Mouse (Mus musculus): Measurements from ENCODE around the gene Trrap. TPM values are rescaled to one million over a fixed set of nuclear protein-coding genes. Genes with fewer than 3 reads are reported as not detected.

The Trrap gene
- polyA plus RNA-seq, 2 experiments, result 11.7 to 20.4 TPM

DNA sequence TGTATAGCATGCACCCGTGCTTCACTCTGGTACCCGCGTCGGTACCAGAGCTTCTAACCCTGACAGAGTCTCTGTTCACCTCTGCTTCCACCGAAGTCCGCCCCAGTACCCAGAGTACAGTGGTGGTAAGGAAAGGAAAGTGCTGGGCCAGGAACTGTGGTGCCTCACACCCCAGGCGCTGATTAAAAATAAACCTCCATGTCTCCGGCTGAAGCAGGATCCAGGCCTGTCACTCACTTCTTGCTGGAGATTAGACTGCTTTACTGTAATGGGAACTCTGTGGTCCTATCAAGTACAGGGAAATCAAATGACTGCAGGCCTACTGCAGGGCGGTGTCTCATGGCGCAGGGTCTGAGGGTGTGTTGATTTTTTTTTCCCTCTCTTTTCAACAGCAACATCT lies 39.4 kb downstream of the Trrap start:
- H3K9ac ChIP-seq (replicated peaks), result no peak overlapping the region
- H3K27me3 ChIP-seq (ENCODE audit: control insufficient read depth, insufficient read depth, low read length), result no peaks in the 10 kb centered on the region
- no peak for ATAC-seq (ENCODE audit: insufficient read depth)
- H3K9me3 ChIP-seq (ENCODE audit: control insufficient read depth, low read length), result no peaks in the 10 kb centered on the region
- H3K4me3 ChIP-seq (ENCODE audit: insufficient read depth in 1 of 2, low read depth in 2 of 2, low read length in 2 of 2), result no peak overlapping the region
- H3K4me1 ChIP-seq (replicated peaks; ENCODE audit: control insufficient read depth in 2 of 2, insufficient read depth in 2 of 2, low read length in 1 of 2), result no peaks in the 10 kb centered on the region; a peak in 1 of 4 replicates
- H3K27ac ChIP-seq, result no peak overlapping the region
- TF ChIP-seq EP300 (IDR thresholded peaks at IDR 0.05; ENCODE audit: low read depth) (no peak), CTCF (IDR thresholded peaks at IDR 0.05; ENCODE audit: low read depth) (no peak)
- peaks cover 21% of the 10 kb centered on the region for H3K36me3 ChIP-seq (replicated peaks; ENCODE audit: control insufficient read depth, insufficient read depth, low read depth)
- WGBS (ENCODE audit: insufficient replicate concordance), result 81% methylated on average over 10 of the region's 10 CpGs
- H3K4me2 ChIP-seq (ENCODE audit: low read depth), result no peak overlapping the region
- DNase-seq (ENCODE audit: low read depth in 3 of 3, low spot score in 3 of 3), result no peak

DNA sequence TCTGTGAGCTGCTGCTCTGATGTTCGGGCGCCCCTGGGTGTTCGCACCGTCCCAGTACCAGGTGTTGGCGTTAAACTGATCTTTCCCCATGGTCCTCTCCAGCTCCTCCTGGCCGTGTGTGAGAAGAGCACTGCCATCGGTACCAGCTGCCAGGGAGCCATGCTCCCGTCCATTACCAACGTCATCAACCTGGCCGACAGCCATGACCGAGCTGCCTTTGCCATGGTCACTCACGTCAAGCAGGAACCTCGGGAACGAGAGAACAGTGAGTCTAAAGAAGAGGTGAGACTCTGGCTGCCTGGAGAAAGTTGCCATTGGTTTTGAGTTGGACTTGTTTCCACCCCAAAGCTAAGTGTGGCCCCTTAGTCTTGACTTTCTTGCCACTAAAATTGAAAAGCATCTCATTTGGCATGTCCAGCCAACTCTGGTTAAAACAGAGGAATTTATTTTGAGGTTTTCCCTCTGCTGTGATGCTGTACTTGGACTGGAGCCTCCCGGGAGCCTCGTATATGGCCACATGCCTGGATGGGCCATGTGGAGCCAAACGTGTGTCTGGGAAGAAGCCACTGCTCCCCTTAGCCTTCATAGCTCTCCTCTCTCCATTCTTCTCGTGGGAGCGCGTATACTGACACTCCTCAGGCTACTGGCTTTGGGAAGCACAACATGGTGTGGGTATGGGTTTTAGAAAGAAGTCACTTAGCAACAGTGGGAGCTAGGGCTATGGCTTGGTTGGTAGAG lies 61.0 kb downstream of the Trrap start:
- H3K9ac ChIP-seq (replicated peaks), result no peak overlapping the region
- DNase-seq (ENCODE audit: low read depth in 3 of 3, low spot score in 3 of 3) (no peak), ATAC-seq (ENCODE audit: insufficient read depth) (no peak)
- H3K4me2 ChIP-seq (ENCODE audit: low read depth), result no peak overlapping the region
- WGBS (ENCODE audit: insufficient replicate concordance), result 84% methylated on average over 20 of the region's 20 CpGs
- H3K27me3 ChIP-seq (ENCODE audit: control insufficient read depth, insufficient read depth, low read length), result no peaks in the 10 kb centered on the region
- no peak overlapping the region for H3K4me3 ChIP-seq (ENCODE audit: insufficient read depth in 1 of 2, low read depth in 2 of 2, low read length in 2 of 2)
- H3K9me3 ChIP-seq (ENCODE audit: control insufficient read depth, low read length), result no peaks in the 10 kb centered on the region
- TF ChIP-seq CTCF (IDR thresholded peaks at IDR 0.05; ENCODE audit: low read depth), result no peak
- no peak for TF ChIP-seq EP300 (IDR thresholded peaks at IDR 0.05; ENCODE audit: low read depth)
- H3K4me1 ChIP-seq (replicated peaks; ENCODE audit: control insufficient read depth in 2 of 2, insufficient read depth in 2 of 2, low read length in 1 of 2), result no peaks in the 10 kb centered on the region
- H3K27ac ChIP-seq, result no peak overlapping the region
- H3K36me3 ChIP-seq (replicated peaks; ENCODE audit: control insufficient read depth, insufficient read depth, low read depth), result peaks cover 40% of the 10 kb centered on the region

DNA sequence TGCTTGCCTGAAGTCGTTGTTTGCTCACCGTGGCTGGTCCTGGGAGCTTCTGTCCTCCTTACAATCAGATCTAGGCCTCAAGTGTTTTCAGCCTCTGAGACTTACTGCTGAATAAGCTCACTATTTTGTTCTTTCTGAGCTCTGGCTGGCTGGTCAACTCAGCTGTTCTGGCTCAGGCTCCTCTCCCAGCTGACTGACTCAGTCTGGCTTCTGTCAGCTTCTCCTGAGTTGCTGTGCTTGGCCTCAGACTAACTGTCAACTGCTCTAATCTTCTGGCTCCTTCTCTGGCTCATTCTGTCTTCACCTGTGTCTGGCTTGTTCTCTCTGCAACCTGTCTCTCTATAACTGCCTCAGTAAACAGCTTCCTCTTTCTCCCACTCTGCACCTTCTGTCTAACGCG lies 62.1 kb downstream of the Trrap start:
- Histone ChIP-seq H3K4me2 (ENCODE audit: low read depth) (no peak overlapping the region), H3K9me3 (ENCODE audit: control insufficient read depth, low read length) (no peaks in the 10 kb centered on the region), H3K27ac (no peak overlapping the region), H3K4me3 (ENCODE audit: insufficient read depth in 1 of 2, low read depth in 2 of 2, low read length in 2 of 2) (no peak overlapping the region), H3K36me3 (replicated peaks; ENCODE audit: control insufficient read depth, insufficient read depth, low read depth) (peaks cover 36% of the 10 kb centered on the region), H3K27me3 (ENCODE audit: control insufficient read depth, insufficient read depth, low read length) (no peaks in the 10 kb centered on the region), H3K9ac (replicated peaks) (no peak overlapping the region), H3K4me1 (replicated peaks; ENCODE audit: control insufficient read depth in 2 of 2, insufficient read depth in 2 of 2, low read length in 1 of 2) (no peaks in the 10 kb centered on the region)
- no peak for TF ChIP-seq EP300 (IDR thresholded peaks at IDR 0.05; ENCODE audit: low read depth)
- no peak for TF ChIP-seq CTCF (IDR thresholded peaks at IDR 0.05; ENCODE audit: low read depth)
- DNase-seq (ENCODE audit: low read depth in 3 of 3, low spot score in 3 of 3), result no peak
- 83% methylated on average over 4 of the region's 4 CpGs for WGBS (ENCODE audit: insufficient replicate concordance)
- ATAC-seq (ENCODE audit: insufficient read depth), result no peak

DNA sequence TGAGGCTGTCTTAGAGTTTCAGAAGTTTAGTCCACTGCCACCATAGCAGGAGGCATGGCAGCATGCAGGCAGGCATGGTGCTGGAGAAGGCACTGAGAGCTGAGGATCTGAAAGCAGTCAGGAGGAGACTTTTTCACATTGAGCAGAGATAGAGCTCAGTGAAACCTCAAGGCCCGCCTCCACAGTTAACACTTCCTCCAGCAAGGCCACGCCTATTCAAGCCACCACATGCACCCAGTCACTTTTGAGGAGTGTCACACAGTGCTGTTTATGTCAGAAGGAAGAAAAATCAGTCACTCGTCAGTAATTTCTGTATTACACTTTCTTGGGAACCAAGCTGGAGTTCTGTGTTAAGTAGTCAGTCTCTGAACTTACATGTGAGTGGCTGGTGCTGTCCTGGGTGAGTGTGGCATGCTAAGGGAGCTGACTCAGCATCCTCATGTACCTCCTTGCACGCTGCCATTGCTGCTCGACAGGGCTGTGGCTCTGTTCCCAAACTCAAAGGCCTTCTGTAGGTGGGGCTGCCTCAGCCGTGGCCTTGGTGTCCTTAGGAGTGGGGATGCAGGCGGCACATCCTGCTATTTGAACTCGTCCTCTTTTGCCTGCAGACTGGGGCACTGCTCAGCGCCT lies 64.4 kb downstream of the Trrap start:
- Histone ChIP-seq H3K4me1 (replicated peaks; ENCODE audit: control insufficient read depth in 2 of 2, insufficient read depth in 2 of 2, low read length in 1 of 2) (no peaks in the 10 kb centered on the region), H3K4me2 (ENCODE audit: low read depth) (no peak overlapping the region), H3K27me3 (ENCODE audit: control insufficient read depth, insufficient read depth, low read length) (no peaks in the 10 kb centered on the region), H3K36me3 (replicated peaks; ENCODE audit: control insufficient read depth, insufficient read depth, low read depth) (peaks cover 38% of the 10 kb centered on the region), H3K27ac (no peak overlapping the region), H3K9me3 (ENCODE audit: control insufficient read depth, low read length) (no peaks in the 10 kb centered on the region), H3K4me3 (ENCODE audit: insufficient read depth in 1 of 2, low read depth in 2 of 2, low read length in 2 of 2) (no peak overlapping the region), H3K9ac (replicated peaks) (no peak overlapping the region)
- TF ChIP-seq CTCF (IDR thresholded peaks at IDR 0.05; ENCODE audit: low read depth) (no peak), EP300 (IDR thresholded peaks at IDR 0.05; ENCODE audit: low read depth) (no peak)
- ATAC-seq (ENCODE audit: insufficient read depth), result 0 out of 2 replicates have a peak, but pooled peaks have one; percentile 26
- WGBS (ENCODE audit: insufficient replicate concordance), result 69% methylated on average over 9 of the region's 9 CpGs
- no peak for DNase-seq (ENCODE audit: low read depth in 3 of 3, low spot score in 3 of 3)

DNA sequence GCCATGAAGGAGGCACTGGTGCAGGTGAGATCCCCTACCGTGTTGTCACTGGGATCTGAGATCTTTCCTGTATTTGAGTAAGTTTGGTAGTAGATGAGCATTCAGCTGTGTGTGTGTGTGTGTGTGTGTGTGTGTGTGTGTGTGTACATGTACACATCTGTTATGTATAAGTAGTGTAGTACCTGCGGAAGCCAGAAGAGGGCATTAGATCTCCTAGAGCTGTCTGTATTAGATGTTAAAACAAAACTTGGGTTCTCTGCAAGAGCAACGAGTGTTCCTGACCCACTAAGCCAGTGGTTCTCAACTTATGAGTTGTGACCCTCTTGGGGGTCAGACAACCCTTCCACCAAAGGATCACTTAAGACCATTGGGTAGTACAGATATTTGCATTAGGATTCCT lies 68.6 kb downstream of the Trrap start:
- Histone ChIP-seq H3K9ac (replicated peaks) (no peak overlapping the region), H3K9me3 (ENCODE audit: control insufficient read depth, low read length) (no peaks in the 10 kb centered on the region), H3K4me1 (replicated peaks; ENCODE audit: control insufficient read depth in 2 of 2, insufficient read depth in 2 of 2, low read length in 1 of 2) (no peaks in the 10 kb centered on the region), H3K36me3 (replicated peaks; ENCODE audit: control insufficient read depth, insufficient read depth, low read depth) (peaks cover 31% of the 10 kb centered on the region), H3K27me3 (ENCODE audit: control insufficient read depth, insufficient read depth, low read length) (no peaks in the 10 kb centered on the region), H3K4me2 (ENCODE audit: low read depth) (no peak overlapping the region), H3K27ac (no peak overlapping the region), H3K4me3 (ENCODE audit: insufficient read depth in 1 of 2, low read depth in 2 of 2, low read length in 2 of 2) (no peak overlapping the region)
- TF ChIP-seq CTCF (IDR thresholded peaks at IDR 0.05; ENCODE audit: low read depth) (peak; percentile 24; the same call in 1 of the 2 replicates), EP300 (IDR thresholded peaks at IDR 0.05; ENCODE audit: low read depth) (no peak)
- no peak for DNase-seq (ENCODE audit: low read depth in 3 of 3, low spot score in 3 of 3)
- WGBS (ENCODE audit: insufficient replicate concordance), result 77% methylated on average over 3 of the region's 3 CpGs
- no peak for ATAC-seq (ENCODE audit: insufficient read depth)
